8 mouse cellular contexts compared by ENCODE assay signal in genomic region chr14:99045378-99046030, GRCm38 (mm10). TPM values are rescaled to one million over a fixed set of nuclear protein-coding genes. Genes with fewer than 3 reads are reported as not detected.
DNase-seq lines count a peak whose midpoint lies in the region; ATAC-seq and TF ChIP-seq lines count a peak whose summit lies in the region.

No protein-coding gene starts in this region.

- peak overlapping the region; percentile 90 for H3K4me3 ChIP-seq in hindbrain, embryonic 15.5 days
- peak overlapping the region; percentile 99 for H3K4me3 ChIP-seq in lung, embryonic 15.5 days
- H3K4me3 ChIP-seq in small intestine, adult 2 months (ENCODE audit: low read depth, low read length), result peak overlapping the region; percentile 96

- peak; percentile 23 for ATAC-seq in common myeloid progenitor, adult 5-6 weeks (replicated peaks; ENCODE audit: low read depth, poor library complexity, severe bottlenecking)
- no peak for ATAC-seq in hindbrain, embryonic 15.5 days (ENCODE audit: low FRiP score, low read depth)
- peak; percentile 13 for ATAC-seq in lung, embryonic 15.5 days (ENCODE audit: borderline replicate concordance, extremely low read depth, low FRiP score, low TSS enrichment)

- no peaks in the 10 kb centered on the region for H3K36me3 ChIP-seq in hindbrain, embryonic 15.5 days
- peaks cover 3% of the 10 kb centered on the region for H3K36me3 ChIP-seq in lung, embryonic 15.5 days
- H3K36me3 ChIP-seq in small intestine, adult 2 months (ENCODE audit: control insufficient read depth, insufficient read depth, low read length), result no peaks in the 10 kb centered on the region; the same call in 1 of the 2 replicates

- no peaks in the 10 kb centered on the region for H3K9me3 ChIP-seq in hindbrain, embryonic 15.5 days
- H3K9me3 ChIP-seq in lung, embryonic 15.5 days, result no peaks in the 10 kb centered on the region

- no peak for TF ChIP-seq CTCF in small intestine, adult 2 months (IDR thresholded peaks at IDR 0.05; ENCODE audit: extremely low read depth, insufficient read length, insufficient replicate concordance, low read depth, low read length)

- DNase-seq in adrenal gland, postnatal 25 days, result peak; percentile 9
- DNase-seq in adrenal gland, postnatal 4 days (ENCODE audit: low spot score in 2 of 2), result no peak
- DNase-seq in 416B (ENCODE audit: low read depth), result peak; percentile 43
- DNase-seq in cerebellum, postnatal 25 days, result no peak

- peaks cover 28% of the 10 kb centered on the region for H3K4me1 ChIP-seq in hindbrain, embryonic 15.5 days (replicated peaks)
- peaks cover 39% of the 10 kb centered on the region for H3K4me1 ChIP-seq in lung, embryonic 15.5 days
- H3K4me1 ChIP-seq in small intestine, adult 2 months (ENCODE audit: control insufficient read depth, insufficient read depth, insufficient read length, low read length), result peaks cover 2% of the 10 kb centered on the region; the same call in 1 of the 2 replicates

- H3K27ac ChIP-seq in hindbrain, embryonic 15.5 days (replicated peaks), result peak overlapping the region; percentile 81
- peak overlapping the region; percentile 92 for H3K27ac ChIP-seq in lung, embryonic 15.5 days
- H3K27ac ChIP-seq in small intestine, adult 2 months (ENCODE audit: insufficient read depth, low read depth, low read length), result peak overlapping the region; percentile 66

- H3K27me3 ChIP-seq in hindbrain, embryonic 15.5 days, result no peaks in the 10 kb centered on the region
- H3K27me3 ChIP-seq in lung, embryonic 15.5 days, result no peaks in the 10 kb centered on the region
- no peaks in the 10 kb centered on the region for H3K27me3 ChIP-seq in small intestine, adult 2 months (ENCODE audit: control insufficient read depth, insufficient read depth, low read length)

- TF ChIP-seq POLR2A in small intestine, adult 2 months (IDR thresholded peaks at IDR 0.05; ENCODE audit: low read depth, low read length), result no peak

- H3K4me2 ChIP-seq in hindbrain, embryonic 15.5 days, result peak overlapping the region; percentile 70
- peak overlapping the region; percentile 57 for H3K4me2 ChIP-seq in lung, embryonic 15.5 days

- peak overlapping the region; percentile 93 for H3K9ac ChIP-seq in hindbrain, embryonic 15.5 days
- H3K9ac ChIP-seq in lung, embryonic 15.5 days, result peak overlapping the region; percentile 98

- under 1% methylated on average over 69 of the region's 70 CpGs for WGBS in hindbrain, embryonic 15.5 days
- WGBS in lung, embryonic 15.5 days, result under 1% methylated on average over 70 of the region's 70 CpGs
- under 1% methylated on average over 69 of the region's 70 CpGs for WGBS in small intestine, adult 2 months

RNA-seq across cellular contexts. Expression of gene Mzt1, which starts 0.4 kb away (rescaled TPM):
- 31.1 and 35.6 TPM in 2 replicates for total RNA-seq in adrenal gland, postnatal 25 days (2021)
- total RNA-seq in adrenal gland, postnatal 4 days (2021), result 10 to 100 TPM; 45.0 to 46.5 TPM
- total RNA-seq in common myeloid progenitor, adult 5-6 weeks (2017), result 54.3 and 68.8 TPM in 2 replicates
- polyA plus RNA-seq in hindbrain, embryonic 15.5 days (2015; fragmentation: Nextera tagmentation; extraction: Ambion mirVana), result 98.4 and 99.5 TPM in 2 replicates
- polyA plus RNA-seq in lung, embryonic 15.5 days (2015; fragmentation: Nextera tagmentation; extraction: Ambion mirVana), result 72.2 and 76.4 TPM in 2 replicates
- 1.3 and 3.2 TPM in 2 replicates for polyA plus RNA-seq in small intestine, adult 2 months (2012; rRNA removed)

RNA-seq across cellular contexts. Expression of gene Bora, which starts 0.5 kb away (rescaled TPM):
- total RNA-seq in adrenal gland, postnatal 25 days (2021), result 4.5 and 6.6 TPM in 2 replicates
- total RNA-seq in adrenal gland, postnatal 4 days (2021), result 10 to 100 TPM; 14.4 to 16.2 TPM
- total RNA-seq in common myeloid progenitor, adult 5-6 weeks (2017), result 54.0 and 62.4 TPM in 2 replicates
- 15.4 and 18.7 TPM in 2 replicates for polyA plus RNA-seq in hindbrain, embryonic 15.5 days (2015; fragmentation: Nextera tagmentation; extraction: Ambion mirVana)
- 70.3 and 75.6 TPM in 2 replicates for polyA plus RNA-seq in lung, embryonic 15.5 days (2015; fragmentation: Nextera tagmentation; extraction: Ambion mirVana)
- 1.1 and 2.4 TPM in 2 replicates for polyA plus RNA-seq in small intestine, adult 2 months (2012; rRNA removed)

RNA-seq across cellular contexts. Expression of gene Rpl36a-ps1, which starts 51.4 kb away (rescaled TPM):
- 4.4 TPM in 1 of 2 replicates, not detected in the other for total RNA-seq in adrenal gland, postnatal 25 days (2021)
- total RNA-seq in adrenal gland, postnatal 4 days (2021), result 10 to 100 TPM in 1 of 2 experiments, 1 to 10 TPM in 1; 7.2 to 15.9 TPM
- total RNA-seq in common myeloid progenitor, adult 5-6 weeks (2017), result 54.5 and 75.3 TPM in 2 replicates
- 0.51 TPM in 1 of 2 replicates, not detected in the other for polyA plus RNA-seq in hindbrain, embryonic 15.5 days (2015; fragmentation: Nextera tagmentation; extraction: Ambion mirVana)
- 1.4 and 1.7 TPM in 2 replicates for polyA plus RNA-seq in lung, embryonic 15.5 days (2015; fragmentation: Nextera tagmentation; extraction: Ambion mirVana)
- not detected in 2 replicates for polyA plus RNA-seq in small intestine, adult 2 months (2012; rRNA removed)

RNA-seq across cellular contexts. Expression of gene Pibf1, which starts 53.7 kb away (rescaled TPM):
- total RNA-seq in adrenal gland, postnatal 25 days (2021), result 10.8 and 13.8 TPM in 2 replicates
- 10 to 100 TPM; 14.3 to 15.3 TPM for total RNA-seq in adrenal gland, postnatal 4 days (2021)
- total RNA-seq in common myeloid progenitor, adult 5-6 weeks (2017), result 49.0 and 54.6 TPM in 2 replicates
- 17.1 TPM in 2 replicates for polyA plus RNA-seq in hindbrain, embryonic 15.5 days (2015; fragmentation: Nextera tagmentation; extraction: Ambion mirVana)
- 14.0 and 19.5 TPM in 2 replicates for polyA plus RNA-seq in lung, embryonic 15.5 days (2015; fragmentation: Nextera tagmentation; extraction: Ambion mirVana)
- 0.10 and 0.65 TPM in 2 replicates for polyA plus RNA-seq in small intestine, adult 2 months (2012; rRNA removed)

RNA-seq across cellular contexts. Expression of gene Dis3, which starts 54.1 kb away (rescaled TPM):
- 21.2 and 24.9 TPM in 2 replicates for total RNA-seq in adrenal gland, postnatal 25 days (2021)
- 10 to 100 TPM; 36.5 to 38.0 TPM for total RNA-seq in adrenal gland, postnatal 4 days (2021)
- 51.2 and 75.0 TPM in 2 replicates for total RNA-seq in common myeloid progenitor, adult 5-6 weeks (2017)
- 22.1 and 23.0 TPM in 2 replicates for polyA plus RNA-seq in hindbrain, embryonic 15.5 days (2015; fragmentation: Nextera tagmentation; extraction: Ambion mirVana)
- 29.4 and 32.5 TPM in 2 replicates for polyA plus RNA-seq in lung, embryonic 15.5 days (2015; fragmentation: Nextera tagmentation; extraction: Ambion mirVana)
- 1.3 and 2.5 TPM in 2 replicates for polyA plus RNA-seq in small intestine, adult 2 months (2012; rRNA removed)

Comparison
In these comparisons a context has a peak if more than half of its experiments do, and no peak if none do; other contexts are left out.
1. DNase-seq: peak in adrenal gland, postnatal 25 days (single experiment) and 416B (single experiment); none in adrenal gland, postnatal 4 days (0 of 2) and cerebellum, postnatal 25 days (0 of 2).
2. Peak in every context shown above with its lines, with median percentiles within 50 percentile points of each other: H3K27ac ChIP-seq and H3K4me3 ChIP-seq.